Mouse (Mus musculus) G1E (cell line): ENCODE data around the gene Lman2.

Source experiments
- CTCF ChIP-seq: IDR thresholded peaks from 2 replicates; pipeline ENCODE4 v1.5.1; 2012; ENCODE audit warnings: low read depth, low read length, inconsistent platforms, mixed read lengths
- GATA1 ChIP-seq: IDR thresholded peaks from 2 replicates; pipeline ENCODE4 v1.6.1; 2012; ENCODE audit warnings: borderline replicate concordance, low read length, inconsistent platforms, mixed read lengths
- POLR2AphosphoS5 ChIP-seq: IDR thresholded peaks from 2 replicates; pipeline ENCODE4 v1.6.1; 2012; ENCODE audit warnings: low read depth, low read length, inconsistent platforms; ENCODE audit not compliant: insufficient replicate concordance
- TAL1 ChIP-seq: conservative IDR thresholded peaks from 2 replicates; pipeline ENCODE4 v1.6.1; 2012; ENCODE audit warnings: low read depth, low read length, inconsistent platforms, mixed read lengths

DNA sequence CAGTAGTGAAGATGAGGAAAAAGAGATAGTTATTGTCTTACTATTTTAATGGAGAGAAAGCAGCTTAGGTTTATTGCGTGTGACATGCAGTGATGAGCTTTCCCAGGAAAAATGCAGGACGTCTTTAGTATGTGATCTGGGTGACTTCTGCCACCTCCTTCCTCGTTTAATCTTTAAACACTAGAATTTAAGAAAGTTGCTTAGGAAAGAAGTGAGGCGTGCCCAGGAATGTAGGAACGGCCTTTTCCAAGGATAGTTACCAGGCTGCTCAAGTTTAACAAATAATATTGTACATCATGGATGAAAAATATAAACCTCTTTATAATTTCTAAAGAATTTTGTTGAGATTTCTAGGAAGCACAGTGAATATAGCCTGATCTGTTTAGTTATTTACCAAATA lies 61.7 kb downstream of the Lman2 start:
- TF ChIP-seq CTCF (no peak), POLR2AphosphoS5 (no peak), TAL1 (no peak), GATA1 (no peak)
